Mouse (Mus musculus): ENCODE measurements around the gene Fbxw19. TPM values are rescaled to one million over a fixed set of nuclear protein-coding genes. Genes with fewer than 3 reads are reported as not detected.
"Not testable (repeated sequence)": the region's sequence is repeated elsewhere in the genome, so short reads cannot be mapped to it uniquely, and the experiment has no call there.

Gene Fbxw19
- total RNA-seq (2021), result not detected
- long read RNA-seq, experiment 1, result 0 reads
- long read RNA-seq, experiment 2, result 0 reads

- H3K4me3 ChIP-seq; DNase-seq (ENCODE audit: extremely low spot score in 1 of 2, low spot score in 2 of 2); intact Hi-C loops (cut with DNase I); H3K27ac ChIP-seq: not testable (repeated sequence)
Observed at GRCm38 (mm10) chr9:109495775-109496174, at the start of gene Fbxw19. Gene Fbxw19, minus strand, starts transcription at chr9:109495875.

- no peak for DNase-seq (ENCODE audit: extremely low spot score in 1 of 2, low spot score in 2 of 2)
- H3K4me3 ChIP-seq, result no peak overlapping the region
- TF ChIP-seq CTCF (IDR thresholded peaks at IDR 0.05), result no peak
- no peak overlapping the region for H3K27ac ChIP-seq
- intact Hi-C loops (cut with DNase I), result loop anchor here (5.0 kb wide), 1 partner anchor 86 kb away; no protein-coding TSS in a partner anchor
Observed at GRCm38 (mm10) chr9:109523385-109524064, 27.9 kb upstream of the Fbxw19 start.

GRCm38 (mm10) chr9:109449040-109449439 lies 46.6 kb downstream of the Fbxw19 start, which contains the start of gene Fbxw16:
Gene Fbxw16, minus strand, starts transcription at chr9:109449140.
- Histone ChIP-seq H3K27ac (no peak within 1 kb of the TSS), H3K4me3 (no peak within 1 kb of the TSS)
- no peak for TF ChIP-seq CTCF (IDR thresholded peaks at IDR 0.05)
- intact Hi-C loops (cut with DNase I), result no loop called here
- no peak for DNase-seq (ENCODE audit: extremely low spot score in 1 of 2, low spot score in 2 of 2)

- no peak for DNase-seq (ENCODE audit: extremely low spot score in 1 of 2, low spot score in 2 of 2)
- TF ChIP-seq CTCF (IDR thresholded peaks at IDR 0.05), result no peak
- Histone ChIP-seq H3K27ac (no peak overlapping the region), H3K4me3 (no peak overlapping the region)
- intact Hi-C loops (cut with DNase I), result no loop called here
Observed at GRCm38 (mm10) chr9:109432956-109433355, 62.7 kb downstream of the Fbxw19 start.

Other genes with a start within 250 kb of the Fbxw19 start
- not detected for gene Fbxw14, start 208.2 kb downstream of the Fbxw19 start, total RNA-seq (2021)
- gene Fbxw28, start 156.2 kb downstream of the Fbxw19 start, total RNA-seq (2021), result not detected
- not detected for gene Fbxw22, start 91.6 kb downstream of the Fbxw19 start, total RNA-seq (2021)
- not detected for gene Fbxw16, start 46.7 kb downstream of the Fbxw19 start, total RNA-seq (2021)
- not detected for gene Fbxw15, start 72.4 kb upstream of the Fbxw19 start, total RNA-seq (2021)
- not detected for gene Fbxw24, start 130.2 kb upstream of the Fbxw19 start, total RNA-seq (2021)
- gene Fbxw25, start 168.8 kb upstream of the Fbxw19 start, total RNA-seq (2021), result not detected
- not detected for gene Fbxw18, start 206.8 kb upstream of the Fbxw19 start, total RNA-seq (2021)